Mouse (Mus musculus) liver, postnatal 0 days (tissue): Measurements from ENCODE around the gene Bmf. TPM values are rescaled to one million over a fixed set of nuclear protein-coding genes. Genes with fewer than 3 reads are reported as not detected.

Experiments
- ATAC-seq: fragments of 200-750 bp; cut with Nextera tagmentation; 2 replicates; pipeline ENCODE4 v1.8.0; 2017; ENCODE audit warnings: mild to moderate bottlenecking, moderate library complexity
- DNase-seq: peaks from one replicate; pipeline ENCODE4 v3.0.0-alpha.2; 2016
- H3K27ac ChIP-seq: fragments of 300-500 bp; sonication (generic); 2 replicates; pipeline ENCODE4 v1.5.1; 2014; ENCODE audit warnings: antibody characterized with exemption, moderate library complexity, mild to moderate bottlenecking, low read depth
- H3K27me3 ChIP-seq: fragments of 300-500 bp; sonication (generic); 2 replicates; pipeline ENCODE4 v1.6.1; 2014; ENCODE audit warnings: low read length, control low read depth, mixed read lengths; ENCODE audit not compliant: insufficient read depth
- H3K36me3 ChIP-seq: fragments of 300-500 bp; sonication (generic); replicated peaks from 2 replicates; pipeline ENCODE4 v1.6.1; 2014; ENCODE audit warnings: mild to moderate bottlenecking, control low read depth, low read length, moderate library complexity, mixed read lengths; ENCODE audit not compliant: insufficient read depth
- H3K4me1 ChIP-seq: fragments of 300-500 bp; sonication (generic); 2 replicates; pipeline ENCODE4 v1.6.1; 2014; ENCODE audit warnings: antibody characterized with exemption, mild to moderate bottlenecking, control low read depth; ENCODE audit not compliant: insufficient read depth
- H3K4me2 ChIP-seq: fragments of 300-500 bp; sonication (generic); 2 replicates; pipeline ENCODE4 v1.6.1; 2014; ENCODE audit warnings: low read depth, mild to moderate bottlenecking, low read length, moderate library complexity, mixed read lengths
- H3K4me3 ChIP-seq: fragments of 300-500 bp; sonication (generic); 2 replicates; pipeline ENCODE4 v1.5.1; 2014; ENCODE audit warnings: low read depth, low read length
- H3K9ac ChIP-seq: fragments of 300-500 bp; sonication (generic); replicated peaks from 2 replicates; pipeline ENCODE4 v1.6.1; 2014; ENCODE audit warnings: mild to moderate bottlenecking, moderate library complexity
- H3K9me3 ChIP-seq: fragments of 300-500 bp; sonication (generic); 2 replicates; pipeline ENCODE4 v1.6.1; 2016; ENCODE audit warnings: mild to moderate bottlenecking, control low read depth, low read length, mixed read lengths
- CTCF ChIP-seq: sonication (generic); IDR thresholded peaks from 2 replicates; pipeline ENCODE4 v1.5.1; 2016; ENCODE audit warnings: antibody characterized with exemption, low read depth
- EP300 ChIP-seq: IDR thresholded peaks from 2 replicates; pipeline ENCODE4 v1.6.1; 2016; ENCODE audit warnings: antibody characterized with exemption, low read depth, mild to moderate bottlenecking
- WGBS: fragments of 180-500 bp; shearing (Covaris S2); extraction: QIAGEN DNeasy Blood & Tissue Kit; methylation state at CpG from one replicate; pipeline ENCODE4 v1.1.7; 2014; ENCODE audit not compliant: insufficient replicate concordance; 5-methylcytosine and 5-hydroxymethylcytosine counted together
- polyA plus RNA-seq: library from polyadenylated mRNA; unstranded; fragments of >200 nt; fragmentation: Nextera tagmentation; extraction: Ambion mirVana; gene quantifications from 2 replicates; pipeline ENCODE4 v1.2.1, GENCODE M21; 2015

Gene Bmf
- polyA plus RNA-seq, 1 experiment from 2014 or later = 1.3 TPM

DNA sequence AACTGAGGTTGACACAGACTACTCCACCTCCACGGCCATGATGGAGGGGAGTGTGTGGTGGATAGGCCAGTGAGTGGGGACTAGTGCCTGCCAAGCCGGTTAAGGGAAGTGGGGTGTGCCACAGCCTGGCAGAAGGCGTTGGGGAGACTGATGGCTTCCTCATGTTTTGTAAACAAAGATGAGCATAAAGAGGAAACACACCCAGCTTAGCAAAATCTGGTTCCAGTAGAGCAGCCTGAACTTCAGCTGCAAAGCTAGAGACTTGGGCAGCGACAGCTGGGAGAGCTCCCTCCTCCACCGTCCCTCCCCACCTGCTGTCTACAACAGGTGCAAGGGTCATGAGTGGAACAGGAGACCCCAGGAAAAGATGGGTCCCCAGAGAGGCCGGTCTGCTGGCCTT is 15.5 kb downstream of the Bmf start:
- WGBS = 48% methylated on average over 6 of the region's 6 CpGs
- DNase-seq = peak; percentile 49
- Histone ChIP-seq H3K4me2 (no peak overlapping the region), H3K4me1 (peaks cover 32% of the 10 kb centered on the region), H3K36me3 (peaks cover 5% of the 10 kb centered on the region; the same call in 1 of the 2 replicates), H3K27ac (peak overlapping the region; percentile 80), H3K9me3 (no peaks in the 10 kb centered on the region), H3K27me3 (no peaks in the 10 kb centered on the region), H3K9ac (no peak overlapping the region), H3K4me3 (no peak overlapping the region)
- TF ChIP-seq EP300 (no peak), CTCF (no peak)
- peak; percentile 24 for ATAC-seq

DNA sequence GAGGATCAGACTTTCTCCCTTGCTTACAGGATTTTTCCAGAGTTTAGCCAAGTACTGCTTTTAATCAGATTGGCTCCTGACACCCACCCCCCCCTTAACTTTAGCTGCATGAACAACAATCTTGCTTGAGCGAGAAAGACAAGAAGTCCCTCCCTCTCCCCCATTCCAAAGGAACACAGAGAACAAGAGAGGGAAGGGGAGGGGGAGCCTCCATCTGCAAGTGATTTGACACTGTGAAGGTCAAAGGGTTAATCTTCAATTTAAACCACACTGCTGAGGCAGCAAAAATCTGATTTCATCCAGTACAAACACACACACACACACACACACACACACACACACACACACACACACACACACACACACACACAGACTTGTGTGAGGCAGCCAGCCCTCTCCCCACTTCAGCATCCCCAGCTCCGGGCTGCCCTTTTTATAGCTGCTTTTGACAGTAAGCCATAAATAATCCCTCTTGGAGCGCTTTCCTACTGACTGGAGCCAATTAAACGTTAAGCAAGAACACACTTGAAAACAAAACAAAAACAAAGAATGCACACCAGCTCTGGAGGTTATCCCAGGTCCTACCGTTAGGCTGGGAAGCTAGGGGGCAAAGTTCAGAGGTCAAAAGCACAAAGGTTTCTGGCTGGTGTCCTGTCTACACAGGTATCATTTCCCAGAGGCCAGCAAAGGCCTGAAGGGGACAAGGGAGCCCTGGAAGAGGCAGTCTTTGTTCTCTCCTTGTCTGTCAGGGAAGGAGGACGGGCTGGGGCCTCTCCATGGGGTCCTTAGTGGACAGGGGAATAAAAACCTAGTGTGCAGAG is 16.4 kb downstream of the Bmf start:
- DNase-seq (no peak), ATAC-seq (peak; percentile 45)

DNA sequence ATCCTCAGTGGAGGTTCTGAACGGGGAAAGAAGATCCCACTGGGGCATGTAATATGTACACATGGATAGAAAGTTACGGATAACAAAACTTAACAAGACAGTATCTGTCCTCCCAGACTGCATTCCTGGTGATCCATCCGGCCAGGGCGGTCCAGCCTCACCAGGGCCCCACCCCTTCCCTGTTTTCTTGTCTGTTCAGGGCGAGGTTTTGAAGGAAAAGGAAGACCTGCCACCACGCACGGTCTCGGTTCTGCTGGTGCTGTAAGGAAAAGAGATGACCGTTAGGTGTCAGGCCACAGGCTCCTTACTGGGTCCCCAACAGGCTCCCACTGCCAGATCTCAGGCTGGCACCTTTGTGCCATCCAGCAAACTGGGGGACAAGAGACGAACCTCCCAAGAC is 17.1 kb downstream of the Bmf start:
- DNase-seq (no peak), ATAC-seq (no peak)
- Histone ChIP-seq H3K9ac (no peak overlapping the region), H3K9me3 (no peaks in the 10 kb centered on the region), H3K4me2 (no peak overlapping the region), H3K4me1 (peaks cover 29% of the 10 kb centered on the region), H3K27ac (peak overlapping the region; percentile 9; the same call in 1 of the 2 replicates), H3K4me3 (no peak overlapping the region), H3K27me3 (no peaks in the 10 kb centered on the region), H3K36me3 (peaks cover 5% of the 10 kb centered on the region; the same call in 1 of the 2 replicates)
- WGBS = 66% methylated on average over 10 of the region's 10 CpGs
- no peak for TF ChIP-seq EP300
- TF ChIP-seq CTCF = no peak

More for the DNA sequence above, 16.4 kb downstream of the Bmf start:
- Histone ChIP-seq H3K9ac (no peak overlapping the region), H3K27ac (peak overlapping the region; percentile 80), H3K36me3 (peaks cover 5% of the 10 kb centered on the region; the same call in 1 of the 2 replicates), H3K4me3 (no peak overlapping the region), H3K4me2 (no peak overlapping the region), H3K4me1 (peaks cover 32% of the 10 kb centered on the region), H3K27me3 (no peaks in the 10 kb centered on the region), H3K9me3 (no peaks in the 10 kb centered on the region)
- TF ChIP-seq CTCF = no peak
- 39% methylated on average over 6 of the region's 6 CpGs for WGBS

DNA sequence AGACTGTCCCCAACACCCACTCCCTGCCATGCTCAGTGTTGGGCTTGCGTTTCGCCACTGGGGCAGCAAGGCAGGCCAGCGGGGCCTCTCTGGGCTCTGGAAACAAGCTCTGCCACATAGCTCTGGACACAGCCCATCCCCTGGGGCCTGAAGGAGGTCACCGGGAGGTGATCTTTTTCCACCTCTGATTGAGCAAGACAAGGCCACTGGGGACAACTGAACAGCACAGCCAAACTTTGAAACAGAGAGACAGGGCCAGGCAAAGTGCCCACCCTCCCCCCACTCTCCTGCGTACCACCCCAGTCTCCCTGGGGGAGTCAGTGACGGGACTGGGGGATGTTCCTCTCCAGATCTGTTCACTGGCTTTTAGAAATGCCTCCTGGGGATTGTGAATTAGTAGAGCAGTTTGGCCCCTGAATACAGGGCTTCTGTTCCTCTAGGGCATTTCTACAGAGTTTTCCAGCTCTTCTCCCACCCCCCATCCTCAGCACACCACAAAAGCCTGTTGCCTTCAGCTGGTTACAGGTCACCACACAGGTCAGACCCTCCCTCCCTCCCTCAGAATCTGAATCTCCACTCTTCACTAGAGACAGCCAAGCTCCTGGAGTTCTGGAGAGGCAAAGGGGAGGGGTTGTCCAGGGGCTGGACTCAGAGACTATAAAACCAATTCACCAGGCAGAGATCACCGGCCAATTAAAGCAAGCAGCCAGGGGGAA is 19.9 kb downstream of the Bmf start:
- Histone ChIP-seq H3K4me2 (peak overlapping the region; percentile 7; the same call in 1 of the 2 replicates), H3K9ac (no peak overlapping the region), H3K36me3 (peaks cover 5% of the 10 kb centered on the region; the same call in 1 of the 2 replicates), H3K27me3 (no peaks in the 10 kb centered on the region), H3K4me3 (no peak overlapping the region), H3K9me3 (no peaks in the 10 kb centered on the region), H3K27ac (peak overlapping the region; percentile 73), H3K4me1 (peaks cover 30% of the 10 kb centered on the region)
- TF ChIP-seq EP300 = no peak
- no peak for TF ChIP-seq CTCF
- WGBS = 50% methylated on average over 7 of the region's 7 CpGs
- peak; percentile 82 for ATAC-seq
- DNase-seq = peak; percentile 69

DNA sequence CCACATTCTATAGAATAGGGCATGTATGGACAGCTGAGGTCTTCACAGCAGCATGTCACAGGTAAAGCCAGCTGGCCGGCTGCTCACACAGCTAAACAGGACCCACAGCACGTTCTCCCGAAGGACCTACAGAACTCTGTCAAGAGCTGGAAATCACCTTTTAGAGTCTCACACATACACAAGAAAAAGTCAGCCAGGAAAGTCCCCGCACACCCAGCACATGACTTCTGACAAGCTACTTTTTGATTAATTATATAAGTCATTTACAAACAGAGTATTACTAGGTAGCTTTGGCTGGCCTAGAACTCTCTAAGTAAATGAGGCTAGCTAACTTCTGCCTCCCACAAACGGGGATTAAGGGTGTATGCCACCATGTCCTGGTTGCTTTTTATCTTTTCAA is 22.9 kb downstream of the Bmf start:
- Histone ChIP-seq H3K27me3 (no peaks in the 10 kb centered on the region), H3K36me3 (no peaks in the 10 kb centered on the region), H3K4me3 (no peak overlapping the region), H3K4me1 (peaks cover 25% of the 10 kb centered on the region), H3K9ac (no peak overlapping the region), H3K4me2 (no peak overlapping the region), H3K9me3 (no peaks in the 10 kb centered on the region), H3K27ac (no peak overlapping the region)
- DNase-seq (no peak), ATAC-seq (no peak)
- TF ChIP-seq EP300 (no peak), CTCF (no peak)
- 82% methylated on average over 5 of the region's 5 CpGs for WGBS

DNA sequence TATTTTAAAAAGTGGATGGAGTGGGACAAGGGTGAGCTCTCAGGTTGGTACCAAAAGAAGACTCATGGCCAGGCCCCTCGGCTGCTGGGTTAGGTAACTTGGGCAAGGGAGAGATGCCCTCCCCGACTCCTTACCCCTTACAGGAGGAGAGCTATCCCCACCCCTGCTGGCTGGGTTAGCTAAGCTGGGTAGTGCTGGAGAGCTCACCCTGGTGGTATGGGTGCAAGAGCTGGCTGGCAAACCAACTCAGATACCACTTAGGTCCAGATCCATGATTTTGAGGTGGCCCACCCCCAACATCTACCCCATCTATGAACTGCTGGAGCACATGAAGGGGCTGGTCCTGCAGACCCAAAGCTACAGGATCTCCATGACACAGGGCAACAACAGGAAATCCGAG is 24.7 kb downstream of the Bmf start:
- Histone ChIP-seq H3K4me3 (no peak overlapping the region), H3K9ac (no peak overlapping the region), H3K9me3 (no peaks in the 10 kb centered on the region), H3K4me2 (no peak overlapping the region), H3K27me3 (no peaks in the 10 kb centered on the region), H3K27ac (no peak overlapping the region), H3K4me1 (peaks cover 26% of the 10 kb centered on the region), H3K36me3 (no peaks in the 10 kb centered on the region)
- 65% methylated on average over 3 of the region's 3 CpGs for WGBS
- ATAC-seq = no peak
- DNase-seq = no peak
- TF ChIP-seq EP300 = no peak
- no peak for TF ChIP-seq CTCF
